Mouse (Mus musculus) embryonic facial prominence, embryonic 14.5 days (tissue): ENCODE measurements around the gene Spef1. TPM values are rescaled to one million over a fixed set of nuclear protein-coding genes. Genes with fewer than 3 reads are reported as not detected.
"Not testable (repeated sequence)": the region's sequence is repeated elsewhere in the genome, so short reads cannot be mapped to it uniquely, and the experiment has no call there.

Experiments
- ATAC-seq: fragments of 200-750 bp; cut with Nextera tagmentation; 2 replicates; pipeline ENCODE4 v1.8.0; 2017; ENCODE audit warnings: low read depth, moderate number of reproducible peaks, moderate TSS enrichment
- DNase-seq: peaks from one replicate; pipeline ENCODE4 v3.0.0-alpha.2; 2015; ENCODE audit warnings: low spot score
- H3K27ac ChIP-seq: fragments of 300-500 bp; sonication (generic); replicated peaks from 2 replicates; pipeline ENCODE4 v1.5.1; 2014; ENCODE audit warnings: low read depth, mild to moderate bottlenecking, low read length, moderate library complexity
- H3K27me3 ChIP-seq: fragments of 300-500 bp; sonication (generic); replicated peaks from 2 replicates; pipeline ENCODE4 v1.6.1; 2014; ENCODE audit warnings: low read length; ENCODE audit not compliant: control insufficient read depth, insufficient read depth
- H3K36me3 ChIP-seq: fragments of 300-500 bp; sonication (generic); 2 replicates; pipeline ENCODE4 v1.6.1; 2014; ENCODE audit warnings: low read length, mixed read lengths; ENCODE audit not compliant: control insufficient read depth, insufficient read depth
- H3K4me1 ChIP-seq: fragments of 300-500 bp; sonication (generic); 2 replicates; pipeline ENCODE4 v1.6.1; 2014; ENCODE audit warnings: antibody characterized with exemption, low read length; ENCODE audit not compliant: control insufficient read depth, insufficient read depth
- H3K4me2 ChIP-seq: fragments of 300-500 bp; sonication (generic); 2 replicates; pipeline ENCODE4 v1.6.1; 2014; ENCODE audit warnings: low read depth, mild to moderate bottlenecking, low read length, moderate library complexity, mixed read lengths
- H3K4me3 ChIP-seq: fragments of 300-500 bp; sonication (generic); 2 replicates; pipeline ENCODE4 v1.5.1; 2014; ENCODE audit warnings: low read depth, mild to moderate bottlenecking, low read length
- H3K9ac ChIP-seq: fragments of 300-500 bp; sonication (generic); 2 replicates; pipeline ENCODE4 v1.6.1; 2014; ENCODE audit warnings: low read depth, mild to moderate bottlenecking, low read length, moderate library complexity, mixed read lengths
- H3K9me3 ChIP-seq: fragments of 300-500 bp; sonication (generic); 2 replicates; pipeline ENCODE4 v1.6.1; 2016; ENCODE audit warnings: low read length; ENCODE audit not compliant: control insufficient read depth
- WGBS: fragments of 180-500 bp; shearing (Covaris S2); extraction: QIAGEN DNeasy Blood & Tissue Kit; methylation state at CpG from one replicate; pipeline ENCODE4 v1.1.7; 2014; 5-methylcytosine and 5-hydroxymethylcytosine counted together
- polyA plus RNA-seq: library from polyadenylated mRNA; unstranded; fragments of >200 nt; fragmentation: Nextera tagmentation; extraction: Ambion mirVana; gene quantifications from 2 replicates; pipeline ENCODE4 v1.2.1, GENCODE M21; 2014

Gene Spef1
- 5.5 and 9.9 TPM in 2 replicates for polyA plus RNA-seq

GRCm38 (mm10) chr2:131186771-131187601, at the start of gene Spef1, which contains the start of gene Cdc25b:
Spef1 (minus strand) TSS chr2:131187282.
Cdc25b (plus strand) TSS chr2:131186949.
- 2% methylated on average over 32 of the region's 43 CpGs for WGBS
- no peaks in the 10 kb centered on the region for H3K27me3 ChIP-seq
- H3K4me2 ChIP-seq, result peak within 1 kb of the TSS; percentile 77
- peak within 1 kb of the TSS; percentile 78 for H3K9ac ChIP-seq
- peak within 1 kb of the TSS; percentile 74 for H3K4me3 ChIP-seq
- ATAC-seq (peak; percentile 90), DNase-seq (peak; percentile 93)
- H3K27ac ChIP-seq, result peak within 1 kb of the TSS; percentile 74
- H3K4me1 ChIP-seq, result peaks cover 30% of the 10 kb centered on the region
- peaks cover 7% of the 10 kb centered on the region for H3K36me3 ChIP-seq
- no peaks in the 10 kb centered on the region for H3K9me3 ChIP-seq

GRCm38 (mm10) chr2:131234970-131235635, 48.0 kb upstream of the Spef1 start:
- Histone ChIP-seq H3K27ac (no peak overlapping the region), H3K4me3 (peak overlapping the region; percentile 64), H3K4me1 (peaks cover 15% of the 10 kb centered on the region), H3K9me3 (no peaks in the 10 kb centered on the region), H3K4me2 (peak overlapping the region; percentile 78), H3K9ac (peak overlapping the region; percentile 84), H3K27me3 (no peaks in the 10 kb centered on the region), H3K36me3 (peaks cover 14% of the 10 kb centered on the region)
- DNase-seq, result peak; percentile 7
- ATAC-seq, result no peak
- WGBS, result 65% methylated on average over 7 of the region's 7 CpGs

- peaks cover 6% of the 10 kb centered on the region; the same call in 1 of the 2 replicates for H3K36me3 ChIP-seq
- H3K4me2 ChIP-seq, result peak overlapping the region; percentile 78
- H3K9me3 ChIP-seq, result no peaks in the 10 kb centered on the region
- peak overlapping the region; percentile 64 for H3K4me3 ChIP-seq
- no peaks in the 10 kb centered on the region for H3K27me3 ChIP-seq
- DNase-seq (peak; percentile 5), ATAC-seq (peak; percentile 22)
- peak overlapping the region; percentile 63 for H3K27ac ChIP-seq
- WGBS, result 13% methylated on average over 24 of the region's 28 CpGs
- H3K4me1 ChIP-seq, result peaks cover 15% of the 10 kb centered on the region
- H3K9ac ChIP-seq, result peak overlapping the region; percentile 84
Observed at GRCm38 (mm10) chr2:131234127-131234650, 47.1 kb upstream of the Spef1 start.

- Histone ChIP-seq H3K27ac (peak within 1 kb of the TSS; percentile 63), H3K27me3 (no peaks in the 10 kb centered on the region), H3K4me1 (peaks cover 15% of the 10 kb centered on the region), H3K36me3 (no peaks in the 10 kb centered on the region), H3K4me2 (peak within 1 kb of the TSS; percentile 78), H3K9ac (peak within 1 kb of the TSS; percentile 84), H3K4me3 (peak within 1 kb of the TSS; percentile 64), H3K9me3 (no peaks in the 10 kb centered on the region)
- 8% methylated on average over 27 of the region's 29 CpGs for WGBS
- ATAC-seq (peak; percentile 100), DNase-seq (peak; percentile 98)
Observed at GRCm38 (mm10) chr2:131233307-131234126, 46.4 kb upstream of the Spef1 start, which contains the start of gene Mavs. Mavs (plus strand) TSS chr2:131234063.

GRCm38 (mm10) chr2:131232558-131232957, 45.5 kb upstream of the Spef1 start:
- ATAC-seq, result no peak
- Histone ChIP-seq H3K36me3 (no peaks in the 10 kb centered on the region), H3K4me3 (no peak overlapping the region), H3K9ac (no peak overlapping the region), H3K4me2 (no peak overlapping the region), H3K27ac (no peak overlapping the region), H3K9me3 (no peaks in the 10 kb centered on the region), H3K4me1 (peaks cover 15% of the 10 kb centered on the region), H3K27me3 (no peaks in the 10 kb centered on the region)
- WGBS, result 87% methylated on average over 2 of the region's 2 CpGs
- DNase-seq, result no peak

GRCm38 (mm10) chr2:131227243-131227642, 40.2 kb upstream of the Spef1 start:
- Histone ChIP-seq H3K4me3 (no peak overlapping the region), H3K36me3 (no peaks in the 10 kb centered on the region), H3K27ac (no peak overlapping the region), H3K9me3 (no peaks in the 10 kb centered on the region), H3K4me2 (no peak overlapping the region), H3K27me3 (no peaks in the 10 kb centered on the region), H3K9ac (no peak overlapping the region), H3K4me1 (no peaks in the 10 kb centered on the region)
- WGBS, result 82% methylated on average over 3 of the region's 3 CpGs
- no peak for DNase-seq
- no peak for ATAC-seq

GRCm38 (mm10) chr2:131226669-131227068, 39.6 kb upstream of the Spef1 start:
- not testable (repeated sequence) for H3K27ac ChIP-seq, H3K4me2 ChIP-seq, H3K4me3 ChIP-seq, H3K36me3 ChIP-seq, H3K27me3 ChIP-seq, H3K9me3 ChIP-seq, H3K4me1 ChIP-seq, ATAC-seq, DNase-seq, H3K9ac ChIP-seq
- WGBS, result 63% methylated on average over 2 of the region's 2 CpGs

GRCm38 (mm10) chr2:131225178-131225577, 38.1 kb upstream of the Spef1 start:
- Histone ChIP-seq H3K27me3 (no peaks in the 10 kb centered on the region), H3K9ac (no peak overlapping the region), H3K27ac (no peak overlapping the region), H3K4me1 (no peaks in the 10 kb centered on the region), H3K9me3 (no peaks in the 10 kb centered on the region), H3K4me2 (no peak overlapping the region), H3K4me3 (no peak overlapping the region), H3K36me3 (no peaks in the 10 kb centered on the region)
- 85% methylated on average over 6 of the region's 6 CpGs for WGBS
- ATAC-seq (no peak), DNase-seq (no peak)
